Mouse (Mus musculus): ENCODE measurements around the gene Lgals2. TPM values are rescaled to one million over a fixed set of nuclear protein-coding genes. Genes with fewer than 3 reads are reported as not detected.
A peak's percentile ranks its signal among the peaks of the same experiment; 100 is the strongest.

Lgals2 gene
- 0.53 and 1.6 TPM in 2 replicates for polyA plus RNA-seq (2014; fragmentation: Nextera tagmentation; extraction: Ambion mirVana)

DNA sequence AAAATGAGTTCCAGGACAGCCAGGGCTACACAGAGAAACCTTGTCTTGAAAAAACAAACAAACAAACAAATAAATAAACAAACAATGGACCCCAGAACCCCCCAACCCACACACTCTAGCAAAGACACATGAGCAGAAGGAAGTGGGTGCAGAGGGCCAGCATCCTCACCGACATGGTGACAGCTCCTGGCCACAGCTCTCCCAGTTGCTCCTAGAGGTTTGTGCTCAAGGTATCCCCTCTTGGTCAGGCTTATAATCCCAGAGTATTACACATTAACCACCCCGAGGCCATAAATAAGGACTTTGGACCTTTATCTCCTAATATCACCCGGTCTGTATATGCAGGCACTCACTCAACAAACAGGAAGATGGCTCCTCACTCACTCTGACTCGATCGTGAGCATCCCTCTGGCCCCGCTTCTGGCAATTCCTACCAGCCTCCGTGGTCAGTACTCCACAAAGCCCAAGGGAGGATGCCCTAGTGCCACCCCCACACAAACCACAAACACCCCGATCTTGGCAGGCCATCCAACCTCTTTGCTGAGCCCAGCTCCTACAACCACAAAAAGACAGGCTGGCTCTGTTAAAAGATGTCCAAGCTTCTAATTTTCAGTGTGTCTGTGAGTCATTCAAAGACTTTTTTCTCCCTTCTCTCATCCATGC, at the start of gene Lgals2:
Gene Lgals2, minus strand, starts transcription at position 227 of the 663 bp plus-strand sequence.
- H3K36me3 ChIP-seq (ENCODE audit: control insufficient read depth, insufficient read depth, low read length): no peaks in the 10 kb centered on the region
- H3K4me2 ChIP-seq (replicated peaks; ENCODE audit: low read depth, low read length): no peak within 1 kb of the TSS
- no peak within 1 kb of the TSS for H3K27ac ChIP-seq (ENCODE audit: low read depth, low read length)
- ATAC-seq (ENCODE audit: low FRiP score, low TSS enrichment): no peak
- H3K4me3 ChIP-seq (ENCODE audit: low read length): no peak within 1 kb of the TSS
- no peak within 1 kb of the TSS for H3K9ac ChIP-seq (ENCODE audit: low read depth, low read length)
- WGBS: 70% methylated on average over 8 of the region's 8 CpGs
- no peaks in the 10 kb centered on the region for H3K9me3 ChIP-seq (ENCODE audit: control insufficient read depth, low read length)
- H3K27me3 ChIP-seq (ENCODE audit: control insufficient read depth, insufficient read depth, low read length): no peaks in the 10 kb centered on the region
- H3K4me1 ChIP-seq (ENCODE audit: control insufficient read depth, insufficient read depth, low read length): peaks cover 13% of the 10 kb centered on the region

DNA sequence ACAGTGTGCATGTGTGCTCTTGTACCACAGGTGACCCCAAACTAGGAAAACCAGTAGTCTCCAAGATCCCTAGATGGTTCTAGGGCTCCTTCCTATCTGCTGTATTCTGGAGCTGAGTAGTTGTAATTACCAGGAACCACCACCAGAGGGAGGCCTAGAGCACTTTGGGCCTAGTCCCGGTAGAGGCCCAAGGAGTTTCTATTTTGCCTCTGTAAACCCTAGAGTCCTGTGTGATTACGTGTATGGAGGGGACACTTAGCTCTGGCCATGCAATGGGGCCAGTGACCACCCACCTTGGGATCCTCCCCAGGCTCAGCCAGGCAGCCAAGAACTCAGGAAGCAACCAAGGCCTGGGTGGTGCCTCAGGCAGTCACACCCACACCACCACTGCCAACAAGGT, 47.9 kb upstream of the Lgals2 start:
- H3K9me3 ChIP-seq (ENCODE audit: control insufficient read depth, low read length): no peaks in the 10 kb centered on the region
- no peak overlapping the region for H3K4me2 ChIP-seq (replicated peaks; ENCODE audit: low read depth, low read length)
- H3K36me3 ChIP-seq (ENCODE audit: control insufficient read depth, insufficient read depth, low read length): peaks cover 54% of the 10 kb centered on the region
- ATAC-seq (ENCODE audit: low FRiP score, low TSS enrichment): peak; percentile 8; the same call in 1 of the 2 replicates
- H3K9ac ChIP-seq (ENCODE audit: low read depth, low read length): no peak overlapping the region; the same call in 1 of the 2 replicates
- no peak overlapping the region for H3K4me3 ChIP-seq (ENCODE audit: low read length)
- H3K4me1 ChIP-seq (ENCODE audit: control insufficient read depth, insufficient read depth, low read length): peaks cover 26% of the 10 kb centered on the region
- H3K27ac ChIP-seq (ENCODE audit: low read depth, low read length): no peak overlapping the region
- 3% methylated on average over 2 of the region's 2 CpGs for WGBS
- H3K27me3 ChIP-seq (ENCODE audit: control insufficient read depth, insufficient read depth, low read length): no peaks in the 10 kb centered on the region

DNA sequence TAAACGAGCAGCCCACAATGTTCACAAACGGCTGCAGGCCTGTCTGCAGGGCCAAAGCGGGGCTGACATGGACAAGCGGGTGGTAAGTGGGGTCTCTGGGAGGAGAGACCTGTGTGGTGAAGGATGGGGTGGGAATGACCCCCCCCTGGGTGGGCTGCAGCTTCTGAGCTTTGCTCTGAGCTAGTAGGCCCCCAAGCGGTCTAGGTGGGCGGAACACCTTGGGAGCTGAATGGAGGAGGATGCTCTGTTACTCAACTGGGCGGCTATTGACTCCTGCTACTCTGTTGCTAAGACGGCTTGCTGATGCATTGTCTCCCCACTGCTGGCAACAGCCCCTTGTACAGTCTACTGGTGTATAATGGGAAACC, 46.1 kb upstream of the Lgals2 start:
- ATAC-seq (ENCODE audit: low FRiP score, low TSS enrichment): no peak
- Histone ChIP-seq H3K9me3 (ENCODE audit: control insufficient read depth, low read length) (no peaks in the 10 kb centered on the region), H3K27ac (ENCODE audit: low read depth, low read length) (no peak overlapping the region; the same call in 1 of the 2 replicates), H3K27me3 (ENCODE audit: control insufficient read depth, insufficient read depth, low read length) (no peaks in the 10 kb centered on the region), H3K36me3 (ENCODE audit: control insufficient read depth, insufficient read depth, low read length) (peaks cover 35% of the 10 kb centered on the region), H3K4me3 (ENCODE audit: low read length) (peak overlapping the region; percentile 75), H3K4me1 (ENCODE audit: control insufficient read depth, insufficient read depth, low read length) (peaks cover 40% of the 10 kb centered on the region), H3K4me2 (replicated peaks; ENCODE audit: low read depth, low read length) (peak overlapping the region; percentile 92), H3K9ac (ENCODE audit: low read depth, low read length) (peak overlapping the region; percentile 74; the same call in 1 of the 2 replicates)
- WGBS: 47% methylated on average over 8 of the region's 8 CpGs

DNA sequence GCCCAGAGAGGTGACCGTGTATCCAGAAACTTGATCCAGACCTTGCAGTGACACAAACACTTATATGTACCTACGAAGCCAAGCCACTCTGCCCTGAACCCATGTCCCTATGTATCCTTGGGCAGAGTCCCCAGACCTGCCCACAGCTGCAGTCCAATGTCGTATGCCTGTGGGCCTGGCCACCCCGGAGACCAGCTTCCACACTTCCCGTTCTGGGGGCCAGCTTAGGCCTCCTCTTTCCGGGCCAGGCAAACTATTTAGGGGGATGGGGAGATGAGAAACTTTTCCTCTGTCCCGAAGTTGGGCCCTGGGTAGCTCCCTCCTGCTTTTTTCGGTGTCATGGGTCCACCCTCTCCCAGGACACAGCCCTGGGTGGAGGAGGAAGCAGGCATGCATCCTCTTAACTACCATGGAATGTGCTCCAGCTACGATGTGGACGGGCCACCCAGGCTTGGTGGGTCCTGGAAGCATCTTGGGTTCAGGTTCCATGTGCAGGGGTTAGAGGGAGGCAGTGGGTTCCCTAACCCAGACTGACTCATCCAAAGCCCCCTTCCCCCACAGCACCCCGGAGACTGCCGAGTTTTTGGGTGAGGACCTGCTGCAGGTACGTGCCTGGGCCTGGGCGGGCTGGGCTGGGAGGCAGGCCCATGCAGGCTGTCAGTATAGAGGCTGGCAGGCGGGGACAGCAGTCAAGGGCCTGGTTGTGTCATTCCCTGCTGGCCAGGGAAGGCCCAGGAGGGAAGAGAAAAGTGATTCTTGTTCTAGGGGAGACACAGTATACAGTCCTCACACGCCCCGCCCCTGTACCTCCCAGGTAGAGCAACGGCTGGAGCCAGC, 45.5 kb upstream of the Lgals2 start:
- Histone ChIP-seq H3K27me3 (ENCODE audit: control insufficient read depth, insufficient read depth, low read length) (no peaks in the 10 kb centered on the region), H3K9me3 (ENCODE audit: control insufficient read depth, low read length) (no peaks in the 10 kb centered on the region), H3K4me1 (ENCODE audit: control insufficient read depth, insufficient read depth, low read length) (peaks cover 45% of the 10 kb centered on the region), H3K9ac (ENCODE audit: low read depth, low read length) (peak overlapping the region; percentile 74), H3K4me2 (replicated peaks; ENCODE audit: low read depth, low read length) (peak overlapping the region; percentile 92), H3K27ac (ENCODE audit: low read depth, low read length) (peak overlapping the region; percentile 65; the same call in 1 of the 2 replicates), H3K36me3 (ENCODE audit: control insufficient read depth, insufficient read depth, low read length) (peaks cover 29% of the 10 kb centered on the region), H3K4me3 (ENCODE audit: low read length) (peak overlapping the region; percentile 75)
- no peak for ATAC-seq (ENCODE audit: low FRiP score, low TSS enrichment)
- 15% methylated on average over 18 of the region's 18 CpGs for WGBS

DNA sequence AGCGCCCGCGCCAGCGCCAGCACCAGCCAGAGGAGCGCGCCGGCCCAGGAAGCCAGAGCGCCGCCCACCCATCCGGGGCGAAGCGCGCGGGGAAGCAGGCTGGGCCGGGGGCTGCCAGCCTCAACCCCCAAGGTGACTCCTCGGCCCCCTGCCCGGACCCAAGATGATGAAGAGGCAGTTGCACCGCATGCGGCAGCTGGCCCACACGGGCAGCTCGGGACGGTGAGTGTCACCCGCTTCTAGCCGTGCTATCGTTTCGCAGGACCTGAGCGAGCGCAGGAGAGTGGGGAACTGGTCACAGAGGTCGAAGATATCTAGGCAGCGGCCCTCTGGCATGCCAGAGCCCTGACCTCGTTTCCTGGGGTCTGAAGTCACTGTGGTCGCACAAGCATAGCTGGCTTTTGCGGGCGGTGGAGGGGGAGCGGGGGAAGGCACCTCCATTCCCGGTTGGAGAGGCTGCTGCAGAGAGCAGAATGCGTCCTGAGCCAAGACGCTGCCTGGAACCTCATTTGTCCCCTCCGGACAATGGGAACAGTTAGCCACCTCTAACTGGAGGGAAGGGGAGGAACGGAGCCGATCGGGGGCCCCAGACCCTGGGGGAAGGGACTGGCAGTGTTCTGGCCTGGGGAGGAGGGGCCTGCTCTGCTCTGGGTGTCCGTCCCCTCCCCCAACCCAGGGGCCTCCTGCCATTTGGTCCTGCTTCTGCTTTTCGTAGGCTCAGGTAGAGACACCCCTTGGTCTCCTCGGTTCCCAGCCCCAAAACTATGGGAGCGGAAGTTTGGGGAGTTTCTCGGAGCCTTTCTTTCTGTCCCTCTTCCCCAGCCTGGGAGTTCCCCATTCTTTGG, 44.6 kb upstream of the Lgals2 start, which contains the start of gene Sh3bp1:
Gene Sh3bp1, plus strand, starts transcription at position 29 of the 845 bp plus-strand sequence.
- under 1% methylated on average over 44 of the region's 47 CpGs for WGBS
- Histone ChIP-seq H3K4me1 (ENCODE audit: control insufficient read depth, insufficient read depth, low read length) (peaks cover 47% of the 10 kb centered on the region), H3K36me3 (ENCODE audit: control insufficient read depth, insufficient read depth, low read length) (peaks cover 22% of the 10 kb centered on the region), H3K27me3 (ENCODE audit: control insufficient read depth, insufficient read depth, low read length) (no peaks in the 10 kb centered on the region), H3K4me2 (replicated peaks; ENCODE audit: low read depth, low read length) (peak within 1 kb of the TSS; percentile 92), H3K9me3 (ENCODE audit: control insufficient read depth, low read length) (no peaks in the 10 kb centered on the region), H3K27ac (ENCODE audit: low read depth, low read length) (peak within 1 kb of the TSS; percentile 65), H3K4me3 (ENCODE audit: low read length) (peak within 1 kb of the TSS; percentile 75), H3K9ac (ENCODE audit: low read depth, low read length) (peak within 1 kb of the TSS; percentile 74)
- peak; percentile 58 for ATAC-seq (ENCODE audit: low FRiP score, low TSS enrichment)

DNA sequence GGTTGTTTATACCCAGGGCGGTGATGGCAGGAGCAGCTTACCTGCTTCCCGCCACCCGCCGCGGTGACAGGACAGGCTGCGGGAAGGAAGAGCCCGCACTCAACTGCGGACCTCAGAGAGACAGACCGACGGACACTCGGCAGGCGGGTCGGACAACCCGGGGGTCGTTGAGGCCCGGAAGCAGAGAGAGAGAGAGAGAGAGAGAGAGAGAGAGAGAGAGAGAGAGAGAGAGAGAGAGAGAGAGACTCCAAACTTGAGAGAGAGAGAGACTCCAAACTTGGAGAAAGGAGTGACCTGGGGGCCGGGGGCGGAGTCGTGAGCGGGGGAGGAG, 44.0 kb upstream of the Lgals2 start, which contains the start of gene Gm49510:
Gene Gm49510, plus strand, starts transcription at position 259 of the 331 bp plus-strand sequence.
- Histone ChIP-seq H3K4me1 (ENCODE audit: control insufficient read depth, insufficient read depth, low read length) (peaks cover 50% of the 10 kb centered on the region), H3K9me3 (ENCODE audit: control insufficient read depth, low read length) (no peaks in the 10 kb centered on the region), H3K9ac (ENCODE audit: low read depth, low read length) (peak within 1 kb of the TSS; percentile 74), H3K27ac (ENCODE audit: low read depth, low read length) (peak within 1 kb of the TSS; percentile 65), H3K36me3 (ENCODE audit: control insufficient read depth, insufficient read depth, low read length) (peaks cover 17% of the 10 kb centered on the region), H3K27me3 (ENCODE audit: control insufficient read depth, insufficient read depth, low read length) (no peaks in the 10 kb centered on the region), H3K4me2 (replicated peaks; ENCODE audit: low read depth, low read length) (peak within 1 kb of the TSS; percentile 92), H3K4me3 (ENCODE audit: low read length) (peak within 1 kb of the TSS; percentile 75)
- WGBS: under 1% methylated on average over 20 of the region's 20 CpGs
- ATAC-seq (ENCODE audit: low FRiP score, low TSS enrichment): no peak

DNA sequence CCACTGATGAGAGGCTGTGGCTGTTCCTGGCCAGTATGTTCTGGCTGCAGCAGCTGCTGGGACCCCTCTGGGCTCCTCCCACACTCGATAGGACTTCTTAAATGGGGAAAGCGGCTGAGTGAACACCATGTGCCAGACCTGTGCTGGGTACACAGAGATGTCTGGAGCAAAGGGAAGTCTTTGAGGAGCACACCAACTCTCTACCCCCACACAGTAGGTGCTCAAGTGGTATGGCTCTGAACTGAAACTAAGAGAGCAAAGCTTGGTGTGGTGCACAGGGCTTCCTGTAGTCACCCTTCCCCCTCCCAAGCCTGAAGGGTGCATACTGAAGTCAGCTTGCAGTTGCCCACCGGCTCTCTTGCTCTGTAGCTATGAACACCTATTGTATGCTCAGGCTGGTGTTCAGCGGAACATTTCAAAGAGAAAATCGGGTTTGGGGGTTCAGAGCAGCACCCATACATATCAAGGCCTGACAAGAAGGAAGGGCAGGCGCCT, 43.2 kb upstream of the Lgals2 start:
- Histone ChIP-seq H3K4me2 (replicated peaks; ENCODE audit: low read depth, low read length) (peak overlapping the region; percentile 20; the same call in 1 of the 2 replicates), H3K36me3 (ENCODE audit: control insufficient read depth, insufficient read depth, low read length) (peaks cover 11% of the 10 kb centered on the region), H3K9ac (ENCODE audit: low read depth, low read length) (no peak overlapping the region), H3K4me1 (ENCODE audit: control insufficient read depth, insufficient read depth, low read length) (peaks cover 58% of the 10 kb centered on the region), H3K4me3 (ENCODE audit: low read length) (0 out of 2 replicates have a peak overlapping the region, but pooled peaks have one; percentile 1), H3K27ac (ENCODE audit: low read depth, low read length) (peak overlapping the region; percentile 64; the same call in 1 of the 2 replicates), H3K27me3 (ENCODE audit: control insufficient read depth, insufficient read depth, low read length) (no peaks in the 10 kb centered on the region), H3K9me3 (ENCODE audit: control insufficient read depth, low read length) (no peaks in the 10 kb centered on the region)
- peak; percentile 2; the same call in 1 of the 2 replicates for ATAC-seq (ENCODE audit: low FRiP score, low TSS enrichment)
- WGBS: 52% methylated on average over 6 of the region's 6 CpGs

DNA sequence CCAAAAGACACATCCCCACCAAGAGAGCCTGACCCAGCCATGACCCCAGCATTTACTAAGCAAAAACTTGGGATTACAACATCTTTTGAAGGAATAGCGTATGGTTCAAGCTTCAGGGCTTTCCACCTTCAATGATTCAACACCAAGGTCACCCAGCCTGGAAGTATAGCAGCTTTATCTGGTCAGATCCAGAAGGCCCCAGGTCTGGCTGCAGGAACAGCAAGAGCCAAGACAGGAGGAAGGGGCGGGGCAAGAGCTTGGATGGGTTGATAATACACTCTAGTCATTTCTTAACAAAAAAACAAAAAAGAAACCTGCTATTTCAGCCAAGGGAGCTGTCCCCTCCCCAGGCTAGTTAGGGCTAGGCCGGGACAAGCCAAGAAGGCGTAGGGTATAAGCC, 42.2 kb upstream of the Lgals2 start:
- Histone ChIP-seq H3K9ac (ENCODE audit: low read depth, low read length) (no peak overlapping the region), H3K9me3 (ENCODE audit: control insufficient read depth, low read length) (no peaks in the 10 kb centered on the region), H3K27me3 (ENCODE audit: control insufficient read depth, insufficient read depth, low read length) (no peaks in the 10 kb centered on the region), H3K4me2 (replicated peaks; ENCODE audit: low read depth, low read length) (no peak overlapping the region), H3K36me3 (ENCODE audit: control insufficient read depth, insufficient read depth, low read length) (peaks cover 18% of the 10 kb centered on the region), H3K4me1 (ENCODE audit: control insufficient read depth, insufficient read depth, low read length) (peaks cover 68% of the 10 kb centered on the region), H3K4me3 (ENCODE audit: low read length) (no peak overlapping the region), H3K27ac (ENCODE audit: low read depth, low read length) (no peak overlapping the region)
- WGBS: 91% methylated on average over 4 of the region's 4 CpGs
- no peak for ATAC-seq (ENCODE audit: low FRiP score, low TSS enrichment)

Measured in kidney, embryonic 14.5 days (tissue).